Mouse (Mus musculus) c-Kit-positive CD71-positive TER-119-negative erythroid progenitor cells, embryonic 14.5 days (primary cell): ENCODE results near the gene Map4.

Experiments used
- DNase-seq: peaks from one replicate; pipeline ENCODE4 v3.0.0-alpha.2; 2013; ENCODE audit warnings: low read depth

Map4 gene

DNA sequence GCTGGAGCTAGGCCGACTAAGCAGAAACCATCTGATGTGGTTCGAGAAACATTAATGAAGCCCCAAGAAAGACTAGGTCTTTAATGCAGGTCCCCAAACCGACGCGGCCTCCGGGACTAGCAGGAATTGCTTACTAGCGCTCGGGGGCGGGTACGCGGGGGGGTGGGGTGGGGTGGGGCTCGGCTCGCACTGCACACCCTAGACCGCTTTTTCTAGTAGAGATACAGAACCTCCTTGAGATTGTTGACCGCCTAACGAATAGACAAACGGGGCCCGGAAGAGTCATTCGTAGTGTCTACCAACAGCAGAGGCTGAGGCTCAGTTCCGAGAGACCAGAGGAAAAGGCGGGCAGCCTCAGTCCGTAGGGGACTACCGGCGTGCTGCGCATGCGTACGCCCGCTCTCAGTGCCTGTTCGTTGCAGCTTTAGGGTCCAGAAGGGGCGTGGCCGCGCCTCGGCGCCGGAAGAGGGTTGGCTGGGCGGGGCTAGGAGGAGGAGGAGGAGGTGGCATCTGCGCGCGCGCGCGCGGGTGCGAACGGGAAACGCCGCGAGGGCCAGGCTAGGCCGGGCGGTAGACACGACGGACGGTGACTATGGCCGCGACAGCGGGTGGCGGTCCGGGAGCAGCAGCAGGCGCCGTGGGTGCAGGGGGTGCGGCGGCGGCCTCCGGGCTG, 200.4 kb downstream of the Map4 start:
- peak; percentile 98 for DNase-seq

DNA sequence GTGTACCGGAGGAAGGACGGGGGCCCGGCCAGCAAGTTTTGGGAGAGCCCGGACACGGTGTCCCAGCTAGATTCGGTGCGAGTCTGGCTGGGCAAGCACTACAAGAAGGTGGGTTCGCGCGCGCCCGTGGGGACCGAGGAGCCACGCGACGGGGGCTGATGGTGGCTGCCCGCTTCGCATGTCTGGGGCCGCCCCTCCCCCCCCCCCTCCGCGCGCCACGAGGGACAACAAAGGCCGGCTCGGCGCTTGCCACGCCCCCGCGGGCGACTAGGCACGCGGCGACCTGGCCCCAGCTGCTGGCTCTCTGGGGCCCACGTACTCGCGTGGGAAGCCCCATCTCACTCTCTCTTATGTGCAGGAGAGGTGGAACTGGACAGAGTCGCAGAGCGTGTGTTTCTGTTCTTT, 200.9 kb downstream of the Map4 start:
- DNase-seq = no peak

DNA sequence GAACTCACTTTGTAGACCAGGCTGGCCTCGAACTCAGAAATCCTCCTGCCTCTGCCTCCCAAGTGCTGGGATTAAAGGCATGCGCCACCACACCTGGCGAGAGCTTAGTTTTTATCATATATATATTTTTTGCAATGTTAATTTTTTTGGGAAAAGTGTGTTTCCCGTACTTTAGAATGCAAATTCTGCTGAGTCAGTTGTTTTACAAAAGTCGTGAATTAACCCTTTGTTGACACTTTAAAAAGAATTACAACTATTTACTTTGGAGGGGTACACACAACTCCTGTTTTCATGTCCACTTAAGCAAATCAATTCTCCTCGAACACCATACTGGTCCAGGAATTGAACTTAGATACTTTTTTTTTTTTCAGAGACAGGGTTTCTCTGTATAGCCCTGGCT, 201.7 kb downstream of the Map4 start:
- no peak for DNase-seq
